Mouse (Mus musculus) forebrain, embryonic 15.5 days (tissue): Measurements from ENCODE around the gene Hivep1. TPM values are rescaled to one million over a fixed set of nuclear protein-coding genes. Genes with fewer than 3 reads are reported as not detected.

Experiments
- ATAC-seq: fragments of 200-750 bp; cut with Nextera tagmentation; replicated peaks from 2 replicates; pipeline ENCODE4 v1.8.0; 2017; ENCODE audit warnings: mild to moderate bottlenecking, moderate TSS enrichment, moderate library complexity
- H3K27ac ChIP-seq: fragments of 300-500 bp; sonication (generic); replicated peaks from 2 replicates; pipeline ENCODE4 v1.5.1; 2015; ENCODE audit warnings: mild to moderate bottlenecking, inconsistent platforms
- H3K27me3 ChIP-seq: fragments of 300-500 bp; sonication (generic); 2 replicates; pipeline ENCODE4 v1.6.1; 2015; ENCODE audit warnings: inconsistent platforms
- H3K36me3 ChIP-seq: fragments of 300-500 bp; sonication (generic); 2 replicates; pipeline ENCODE4 v1.6.1; 2015; ENCODE audit warnings: mild to moderate bottlenecking, inconsistent platforms
- H3K4me1 ChIP-seq: fragments of 300-500 bp; sonication (generic); 2 replicates; pipeline ENCODE4 v1.6.1; 2015; ENCODE audit warnings: inconsistent platforms
- H3K4me2 ChIP-seq: fragments of 300-500 bp; sonication (generic); replicated peaks from 2 replicates; pipeline ENCODE4 v1.6.1; 2015; ENCODE audit warnings: mild to moderate bottlenecking, inconsistent platforms
- H3K4me3 ChIP-seq: fragments of 300-500 bp; sonication (generic); 2 replicates; pipeline ENCODE4 v1.5.1; 2015; ENCODE audit warnings: mild to moderate bottlenecking, inconsistent platforms
- H3K9ac ChIP-seq: fragments of 300-500 bp; sonication (generic); replicated peaks from 2 replicates; pipeline ENCODE4 v1.6.1; 2015; ENCODE audit warnings: mild to moderate bottlenecking, inconsistent platforms
- H3K9me3 ChIP-seq: fragments of 300-500 bp; sonication (generic); 2 replicates; pipeline ENCODE4 v1.6.1; 2016; ENCODE audit warnings: inconsistent platforms
- WGBS: fragments of 180-500 bp; shearing (Covaris S2); methylation state at CpG from one replicate; pipeline ENCODE4 v1.1.7; 2015; ENCODE audit warnings: mixed read lengths; 5-methylcytosine and 5-hydroxymethylcytosine counted together
- polyA plus RNA-seq: library from polyadenylated mRNA; unstranded; fragments of >200 nt; fragmentation: Nextera tagmentation; extraction: Ambion mirVana; gene quantifications from 2 replicates; pipeline ENCODE4 v1.2.1, GENCODE M21; 2015

The Hivep1 gene
- polyA plus RNA-seq, 1 experiment from 2014 or later: 21.9 TPM

DNA sequence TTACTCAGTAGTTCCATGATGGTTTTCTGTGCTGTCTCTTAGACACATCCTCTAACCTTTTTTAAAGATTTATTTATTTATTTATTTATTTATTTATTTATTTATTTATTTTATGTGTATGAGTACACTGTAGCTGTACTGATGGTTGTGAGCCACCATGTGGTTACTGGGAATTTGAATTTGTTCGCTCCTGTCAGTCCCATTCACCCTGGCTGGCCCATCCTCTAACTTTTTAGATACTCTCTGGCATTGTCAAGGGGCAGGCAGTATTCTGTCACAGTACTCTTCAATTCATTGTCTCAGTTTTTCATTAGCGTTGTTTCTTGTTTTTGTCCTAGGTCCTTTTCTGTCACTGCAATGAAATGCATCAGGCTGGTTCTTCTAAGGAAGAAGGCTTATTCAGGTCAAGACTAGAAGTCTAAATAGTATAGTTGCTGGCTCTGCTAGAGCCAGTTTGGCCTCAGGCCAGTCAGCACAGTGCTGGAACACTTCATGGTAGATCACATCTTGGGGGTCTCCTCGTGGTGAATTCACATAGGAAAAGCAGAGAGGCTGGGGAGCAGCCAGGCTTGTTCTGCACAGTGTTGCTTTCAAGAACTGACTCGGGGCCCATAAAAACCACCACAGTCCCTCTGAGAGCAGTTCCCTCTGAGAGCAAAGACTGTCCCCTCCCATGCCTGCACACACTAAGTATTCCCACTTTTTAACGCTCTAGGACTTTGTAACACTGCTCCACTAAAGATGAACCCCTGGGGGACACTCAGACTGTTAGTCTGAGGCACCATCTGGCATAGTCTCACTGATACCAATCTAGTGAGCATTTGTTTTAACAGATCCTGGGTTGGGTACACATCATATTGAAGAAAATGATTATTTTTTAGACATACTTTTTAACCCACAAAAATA is 70.2 kb downstream of the Hivep1 start:
- Histone ChIP-seq H3K9ac (no peak overlapping the region), H3K27me3 (no peaks in the 10 kb centered on the region), H3K9me3 (no peaks in the 10 kb centered on the region), H3K27ac (no peak overlapping the region), H3K4me3 (no peak overlapping the region), H3K4me2 (no peak overlapping the region), H3K4me1 (no peaks in the 10 kb centered on the region), H3K36me3 (peaks cover 2% of the 10 kb centered on the region; the same call in 1 of the 2 replicates)
- WGBS: 77% methylated on average over 5 of the region's 5 CpGs
- 0 out of 2 replicates have a peak, but pooled peaks have one; percentile 13 for ATAC-seq

DNA sequence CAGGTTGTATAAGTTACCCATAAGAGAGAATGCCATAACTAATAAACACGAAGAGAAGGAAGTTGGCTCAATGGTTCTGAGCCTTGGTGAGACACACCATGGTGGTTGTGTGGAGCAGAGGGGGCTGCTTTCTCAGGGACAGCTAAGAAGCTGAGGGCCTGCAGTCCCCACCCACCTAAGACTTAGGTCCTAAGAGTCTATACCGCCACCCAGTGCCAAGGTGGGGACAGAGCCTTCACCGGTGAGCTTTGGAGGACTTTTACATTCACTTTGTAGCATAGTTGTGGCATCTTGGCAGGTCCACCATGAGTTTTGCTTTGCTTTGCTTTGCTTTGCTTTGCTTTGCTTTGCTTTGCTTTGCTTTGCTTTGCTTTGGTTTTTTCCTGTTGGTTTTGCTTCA is 92.8 kb downstream of the Hivep1 start:
- no peak overlapping the region for H3K9ac ChIP-seq
- no peak overlapping the region for H3K4me2 ChIP-seq
- peaks cover 21% of the 10 kb centered on the region for H3K4me1 ChIP-seq
- H3K36me3 ChIP-seq: peaks cover 2% of the 10 kb centered on the region; the same call in 1 of the 2 replicates
- no peak overlapping the region for H3K27ac ChIP-seq
- H3K27me3 ChIP-seq: no peaks in the 10 kb centered on the region
- H3K9me3 ChIP-seq: no peaks in the 10 kb centered on the region
- WGBS: 65% methylated on average over 3 of the region's 3 CpGs
- H3K4me3 ChIP-seq: no peak overlapping the region
- no peak for ATAC-seq

GRCm38 (mm10) chr13:42149328-42150071 is 97.7 kb downstream of the Hivep1 start:
- ATAC-seq: peak; percentile 64
- no peak overlapping the region for H3K4me2 ChIP-seq
- 24% methylated on average over 9 of the region's 9 CpGs for WGBS
- H3K9ac ChIP-seq: no peak overlapping the region
- H3K4me1 ChIP-seq: peaks cover 29% of the 10 kb centered on the region
- H3K9me3 ChIP-seq: no peaks in the 10 kb centered on the region
- no peaks in the 10 kb centered on the region for H3K36me3 ChIP-seq
- no peak overlapping the region for H3K4me3 ChIP-seq
- H3K27ac ChIP-seq: peak overlapping the region; percentile 64
- H3K27me3 ChIP-seq: no peaks in the 10 kb centered on the region

- Histone ChIP-seq H3K4me3 (no peak overlapping the region), H3K4me1 (peaks cover 29% of the 10 kb centered on the region), H3K4me2 (no peak overlapping the region), H3K27ac (peak overlapping the region; percentile 64), H3K36me3 (no peaks in the 10 kb centered on the region), H3K9me3 (no peaks in the 10 kb centered on the region), H3K9ac (no peak overlapping the region), H3K27me3 (no peaks in the 10 kb centered on the region)
- ATAC-seq: peak; percentile 39; the same call in 1 of the 2 replicates
- WGBS: 15% methylated on average over 5 of the region's 5 CpGs
Observed at GRCm38 (mm10) chr13:42150072-42150450, 98.2 kb downstream of the Hivep1 start.

- Histone ChIP-seq H3K4me3 (no peak overlapping the region), H3K27ac (peak overlapping the region; percentile 64; the same call in 1 of the 2 replicates), H3K4me2 (no peak overlapping the region), H3K36me3 (peaks cover 5% of the 10 kb centered on the region; the same call in 1 of the 2 replicates), H3K27me3 (no peaks in the 10 kb centered on the region), H3K9ac (no peak overlapping the region), H3K9me3 (no peaks in the 10 kb centered on the region), H3K4me1 (peaks cover 29% of the 10 kb centered on the region)
- ATAC-seq: no peak
- WGBS: 82% methylated on average over 9 of the region's 9 CpGs
Observed at GRCm38 (mm10) chr13:42150462-42151127, 98.8 kb downstream of the Hivep1 start.

DNA sequence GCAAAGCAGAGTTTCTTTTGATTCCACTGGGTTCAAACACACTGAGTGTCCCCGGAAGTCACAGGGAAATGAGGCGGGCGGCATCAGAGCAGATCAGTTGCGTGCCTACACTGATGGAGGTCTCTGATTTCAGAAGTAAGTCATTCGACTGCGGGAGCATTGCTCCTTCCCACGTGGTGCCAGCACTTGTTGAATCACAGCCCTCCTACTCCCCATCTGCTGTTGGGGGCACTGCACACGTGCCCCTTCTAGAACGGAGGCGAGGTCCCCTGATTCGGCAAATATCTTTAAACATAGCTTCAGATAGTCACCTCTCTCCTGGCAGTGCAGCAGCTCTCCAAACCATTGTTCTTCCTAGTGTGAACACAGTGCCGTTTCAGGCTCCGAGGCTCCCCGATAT is 106.4 kb downstream of the Hivep1 start:
- Histone ChIP-seq H3K36me3 (peaks cover 27% of the 10 kb centered on the region; the same call in 1 of the 2 replicates), H3K9me3 (no peaks in the 10 kb centered on the region), H3K27me3 (no peaks in the 10 kb centered on the region), H3K4me2 (no peak overlapping the region), H3K4me3 (no peak overlapping the region), H3K9ac (no peak overlapping the region), H3K4me1 (no peaks in the 10 kb centered on the region), H3K27ac (no peak overlapping the region)
- WGBS: 93% methylated on average over 14 of the region's 14 CpGs
- no peak for ATAC-seq

DNA sequence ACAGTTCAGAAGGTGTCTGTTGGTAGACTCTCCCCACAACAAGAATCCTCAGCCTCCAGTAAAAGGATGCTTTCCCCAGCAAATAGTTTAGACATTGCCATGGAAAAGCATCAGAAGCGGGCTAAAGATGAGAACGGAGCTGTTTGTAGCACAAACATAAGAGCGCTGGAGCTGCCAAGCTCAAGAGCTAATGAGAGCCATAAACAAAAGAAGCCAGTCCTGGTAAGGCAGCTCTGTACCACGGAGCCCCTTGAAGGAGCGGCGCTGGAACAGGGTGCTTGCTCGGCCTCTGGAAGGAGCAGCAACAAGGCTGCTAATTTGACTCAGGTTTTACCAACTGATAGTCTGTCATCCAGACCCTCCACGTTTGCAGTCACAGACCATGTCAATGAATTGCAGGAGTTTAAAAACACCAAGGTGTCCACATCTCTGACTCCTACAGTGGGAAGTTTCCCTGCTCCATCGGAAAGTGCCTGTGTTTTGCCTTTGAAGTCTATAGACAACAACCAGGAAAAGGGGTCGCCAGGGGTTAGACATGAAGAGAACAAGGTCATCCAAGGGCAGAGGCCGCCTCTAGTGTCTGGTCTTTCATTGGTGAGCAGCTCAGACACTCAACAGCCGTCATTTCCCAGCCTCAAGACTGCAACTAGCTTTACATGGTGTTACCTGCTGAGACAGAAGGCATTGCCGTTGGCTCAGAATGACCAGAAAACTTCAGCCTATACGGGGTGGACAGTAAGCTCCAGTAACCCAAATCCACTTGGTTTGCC is 107.8 kb downstream of the Hivep1 start:
- Histone ChIP-seq H3K27me3 (no peaks in the 10 kb centered on the region), H3K9me3 (no peaks in the 10 kb centered on the region), H3K9ac (no peak overlapping the region), H3K4me3 (no peak overlapping the region), H3K4me2 (no peak overlapping the region), H3K36me3 (peaks cover 27% of the 10 kb centered on the region; the same call in 1 of the 2 replicates), H3K4me1 (no peaks in the 10 kb centered on the region), H3K27ac (no peak overlapping the region)
- 57% methylated on average over 14 of the region's 14 CpGs for WGBS
- ATAC-seq: no peak

GRCm38 (mm10) chr13:42170802-42171201 is 119.0 kb downstream of the Hivep1 start:
- no peaks in the 10 kb centered on the region for H3K9me3 ChIP-seq
- H3K27ac ChIP-seq: no peak overlapping the region
- H3K4me1 ChIP-seq: 0 out of 2 replicates have a peak, but pooled peaks cover 8% of the 10 kb centered on the region
- no peak overlapping the region for H3K4me2 ChIP-seq
- H3K36me3 ChIP-seq: peaks cover 7% of the 10 kb centered on the region; the same call in 1 of the 2 replicates
- H3K27me3 ChIP-seq: no peaks in the 10 kb centered on the region
- WGBS: 100% methylated on average over 1 of the region's 1 CpGs
- no peak overlapping the region for H3K4me3 ChIP-seq
- ATAC-seq: no peak
- H3K9ac ChIP-seq: no peak overlapping the region

DNA sequence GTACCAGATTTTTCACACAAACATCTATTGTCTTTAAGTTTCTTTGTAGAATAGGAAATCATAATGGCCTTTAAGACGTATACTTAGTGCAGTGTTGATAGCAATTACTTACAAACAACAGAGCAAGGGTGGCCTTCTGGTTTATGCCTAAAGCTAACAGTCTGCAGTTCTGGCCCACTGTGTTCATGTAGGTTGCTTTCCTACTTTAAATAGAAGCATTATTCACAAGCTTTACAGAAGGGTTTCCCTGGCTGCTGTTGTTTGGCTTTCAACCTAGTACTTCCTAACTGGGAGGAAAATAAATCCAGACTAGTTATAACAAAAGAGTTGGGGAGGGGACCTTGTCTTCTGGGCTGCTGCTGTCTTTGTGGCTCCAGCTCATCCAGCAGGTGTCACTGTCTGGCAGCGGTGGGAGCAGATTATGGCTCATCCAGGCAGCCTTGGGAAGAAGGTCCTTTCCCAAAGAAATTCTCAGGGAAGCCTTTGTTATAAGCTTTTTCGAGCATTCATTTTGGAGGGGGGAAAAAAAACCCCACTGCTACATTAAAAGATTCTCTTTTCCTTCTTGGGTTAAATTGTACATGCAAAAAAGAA is 123.1 kb downstream of the Hivep1 start:
- Histone ChIP-seq H3K36me3 (peaks cover 7% of the 10 kb centered on the region; the same call in 1 of the 2 replicates), H3K4me1 (0 out of 2 replicates have a peak, but pooled peaks cover 8% of the 10 kb centered on the region), H3K27ac (no peak overlapping the region), H3K4me3 (no peak overlapping the region), H3K9ac (no peak overlapping the region), H3K4me2 (no peak overlapping the region), H3K27me3 (no peaks in the 10 kb centered on the region), H3K9me3 (no peaks in the 10 kb centered on the region)
- ATAC-seq: no peak
- WGBS: 27% methylated on average over 3 of the region's 3 CpGs

GRCm38 (mm10) chr13:42182635-42183034 is 130.8 kb downstream of the Hivep1 start:
- Histone ChIP-seq H3K9ac (no peak overlapping the region), H3K4me2 (no peak overlapping the region), H3K4me3 (no peak overlapping the region), H3K4me1 (no peaks in the 10 kb centered on the region), H3K36me3 (peaks cover 26% of the 10 kb centered on the region), H3K9me3 (no peaks in the 10 kb centered on the region), H3K27ac (no peak overlapping the region), H3K27me3 (no peaks in the 10 kb centered on the region)
- 88% methylated on average over 5 of the region's 5 CpGs for WGBS
- ATAC-seq: no peak

DNA sequence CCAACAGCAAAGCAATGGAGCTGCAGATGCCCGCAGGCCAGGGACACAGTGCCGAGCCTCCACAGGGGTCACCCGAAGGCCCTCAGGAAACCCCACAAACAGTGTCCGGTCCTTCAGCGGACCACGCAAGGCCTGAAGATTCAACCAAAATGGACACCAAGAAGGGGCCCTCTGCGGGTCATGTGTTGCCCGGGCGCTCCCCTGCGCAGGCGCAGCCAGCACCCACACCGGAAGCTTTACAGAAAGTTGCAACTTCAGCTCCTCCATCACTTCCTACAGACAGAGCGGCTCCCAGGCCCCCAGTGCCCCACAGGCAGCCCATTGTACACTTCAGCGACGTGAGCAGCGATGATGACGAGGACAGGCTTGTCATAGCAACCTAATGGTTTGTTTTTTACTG is 132.3 kb downstream of the Hivep1 start:
- peaks cover 24% of the 10 kb centered on the region for H3K36me3 ChIP-seq
- no peaks in the 10 kb centered on the region for H3K4me1 ChIP-seq
- H3K9me3 ChIP-seq: no peaks in the 10 kb centered on the region
- H3K27me3 ChIP-seq: no peaks in the 10 kb centered on the region
- no peak for ATAC-seq
- WGBS: 96% methylated on average over 17 of the region's 17 CpGs
- no peak overlapping the region for H3K9ac ChIP-seq
- no peak overlapping the region for H3K4me2 ChIP-seq
- no peak overlapping the region for H3K4me3 ChIP-seq
- no peak overlapping the region for H3K27ac ChIP-seq
